Mouse (Mus musculus): ENCODE results near the gene Fgf3.

GRCm38 (mm10) chr7:144828369-144828768 is 9.5 kb upstream of the Fgf3 start:
- no peak for TF ChIP-seq CTCF (IDR thresholded peaks at IDR 0.05; ENCODE audit: control insufficient read depth, insufficient read depth, low read length)
- TF ChIP-seq POLR2A (IDR thresholded peaks at IDR 0.05; ENCODE audit: borderline replicate concordance, control insufficient read depth, low read depth, low read length), result no peak

All from bone marrow, adult 2 months (tissue).